Mouse (Mus musculus): ENCODE measurements around the gene Aloxe3. TPM values are rescaled to one million over a fixed set of nuclear protein-coding genes. Genes with fewer than 3 reads are reported as not detected.

The Aloxe3 gene
- polyA plus RNA-seq, 1 experiment from 2014 or later = 0.74 TPM

DNA sequence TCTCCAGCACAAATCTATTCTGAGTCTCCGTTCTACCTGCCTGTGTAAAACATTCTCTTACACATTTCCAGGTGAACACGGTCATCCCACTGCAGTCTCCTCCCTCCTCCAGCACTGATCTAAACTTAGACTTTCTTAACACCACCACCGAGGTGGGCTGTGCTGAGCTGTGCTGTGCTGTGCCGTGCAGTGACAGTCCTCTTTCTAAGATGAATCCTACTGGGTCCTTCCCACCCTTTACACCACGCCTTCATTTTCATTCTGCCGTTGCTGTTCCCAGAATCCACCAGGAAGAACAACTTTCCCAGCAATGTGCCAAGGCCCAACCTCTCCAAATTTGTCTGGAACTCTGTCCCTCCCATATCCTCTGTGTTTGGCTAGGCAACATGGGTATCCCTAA, 39.3 kb upstream of the Aloxe3 start:
- ATAC-seq (ENCODE audit: low FRiP score) = no peak
- Histone ChIP-seq H3K9me3 (ENCODE audit: control insufficient read depth, low read length) (no peaks in the 10 kb centered on the region), H3K27ac (ENCODE audit: low read depth, low read length) (no peak overlapping the region), H3K9ac (ENCODE audit: low read length) (no peak overlapping the region), H3K4me3 (ENCODE audit: low read depth, low read length) (no peak overlapping the region), H3K4me1 (ENCODE audit: control insufficient read depth, insufficient read depth, low read length) (peaks cover 13% of the 10 kb centered on the region), H3K4me2 (no peak overlapping the region), H3K36me3 (ENCODE audit: control insufficient read depth, insufficient read depth, low read length) (no peaks in the 10 kb centered on the region; the same call in 1 of the 2 replicates), H3K27me3 (ENCODE audit: control insufficient read depth, insufficient read depth, low read length) (no peaks in the 10 kb centered on the region)
- no peak for DNase-seq (ENCODE audit: low spot score, missing footprints)
- WGBS = 69% methylated on average over 6 of the region's 6 CpGs

DNA sequence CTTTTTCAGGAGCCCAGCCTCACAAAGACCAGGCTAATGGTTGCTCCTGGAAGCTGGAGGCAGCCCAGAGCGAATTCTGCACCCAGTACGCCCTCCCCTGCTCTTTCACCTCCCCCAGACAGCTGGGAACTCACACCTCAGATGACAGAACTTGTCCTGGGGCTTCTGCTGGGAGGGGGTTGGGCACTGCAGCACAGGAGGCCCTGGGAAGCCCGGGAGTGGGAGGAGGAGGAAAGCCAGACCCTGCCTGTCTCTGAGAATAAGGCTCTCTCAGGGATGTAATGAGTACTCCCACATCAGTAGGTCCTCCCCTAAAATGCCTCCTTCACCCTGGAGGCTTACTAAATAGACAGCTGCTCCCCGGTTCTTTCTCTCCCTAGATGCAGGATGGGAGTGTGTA, 38.6 kb upstream of the Aloxe3 start:
- 42% methylated on average over 4 of the region's 4 CpGs for WGBS
- no peak overlapping the region for H3K27ac ChIP-seq (ENCODE audit: low read depth, low read length)
- H3K4me2 ChIP-seq = no peak overlapping the region
- no peaks in the 10 kb centered on the region for H3K9me3 ChIP-seq (ENCODE audit: control insufficient read depth, low read length)
- H3K9ac ChIP-seq (ENCODE audit: low read length) = no peak overlapping the region
- no peaks in the 10 kb centered on the region for H3K27me3 ChIP-seq (ENCODE audit: control insufficient read depth, insufficient read depth, low read length)
- no peaks in the 10 kb centered on the region; the same call in 1 of the 2 replicates for H3K36me3 ChIP-seq (ENCODE audit: control insufficient read depth, insufficient read depth, low read length)
- ATAC-seq (ENCODE audit: low FRiP score) = no peak
- H3K4me1 ChIP-seq (ENCODE audit: control insufficient read depth, insufficient read depth, low read length) = peaks cover 13% of the 10 kb centered on the region
- DNase-seq (ENCODE audit: low spot score, missing footprints) = no peak
- no peak overlapping the region for H3K4me3 ChIP-seq (ENCODE audit: low read depth, low read length)

DNA sequence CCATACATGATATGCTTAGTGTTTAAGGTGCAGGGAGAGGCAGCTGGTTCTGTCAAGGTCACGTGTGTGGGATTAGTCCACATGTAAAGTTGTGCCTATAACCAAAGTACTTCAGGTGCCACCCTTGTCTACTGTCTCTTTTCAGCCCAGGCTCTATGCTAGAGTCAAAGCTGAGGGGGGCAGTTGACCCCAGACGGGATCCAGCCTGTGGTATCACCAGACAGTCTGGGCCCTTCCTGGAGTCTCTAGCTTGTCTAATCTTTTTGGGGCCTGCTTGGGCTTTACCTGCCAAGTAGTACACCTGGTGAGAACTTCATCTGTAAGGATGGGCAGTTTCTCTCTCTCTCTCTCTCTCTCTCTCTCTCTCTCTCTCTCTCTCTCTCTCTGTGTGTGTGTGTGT, 38.1 kb upstream of the Aloxe3 start:
- Histone ChIP-seq H3K36me3 (ENCODE audit: control insufficient read depth, insufficient read depth, low read length) (no peaks in the 10 kb centered on the region; the same call in 1 of the 2 replicates), H3K27ac (ENCODE audit: low read depth, low read length) (no peak overlapping the region), H3K9ac (ENCODE audit: low read length) (0 out of 2 replicates have a peak overlapping the region, but pooled peaks have one; percentile 93), H3K27me3 (ENCODE audit: control insufficient read depth, insufficient read depth, low read length) (no peaks in the 10 kb centered on the region), H3K4me3 (ENCODE audit: low read depth, low read length) (no peak overlapping the region), H3K9me3 (ENCODE audit: control insufficient read depth, low read length) (no peaks in the 10 kb centered on the region), H3K4me2 (no peak overlapping the region), H3K4me1 (ENCODE audit: control insufficient read depth, insufficient read depth, low read length) (peaks cover 13% of the 10 kb centered on the region)
- WGBS = 61% methylated on average over 2 of the region's 2 CpGs
- DNase-seq (ENCODE audit: low spot score, missing footprints) (no peak), ATAC-seq (ENCODE audit: low FRiP score) (no peak)

DNA sequence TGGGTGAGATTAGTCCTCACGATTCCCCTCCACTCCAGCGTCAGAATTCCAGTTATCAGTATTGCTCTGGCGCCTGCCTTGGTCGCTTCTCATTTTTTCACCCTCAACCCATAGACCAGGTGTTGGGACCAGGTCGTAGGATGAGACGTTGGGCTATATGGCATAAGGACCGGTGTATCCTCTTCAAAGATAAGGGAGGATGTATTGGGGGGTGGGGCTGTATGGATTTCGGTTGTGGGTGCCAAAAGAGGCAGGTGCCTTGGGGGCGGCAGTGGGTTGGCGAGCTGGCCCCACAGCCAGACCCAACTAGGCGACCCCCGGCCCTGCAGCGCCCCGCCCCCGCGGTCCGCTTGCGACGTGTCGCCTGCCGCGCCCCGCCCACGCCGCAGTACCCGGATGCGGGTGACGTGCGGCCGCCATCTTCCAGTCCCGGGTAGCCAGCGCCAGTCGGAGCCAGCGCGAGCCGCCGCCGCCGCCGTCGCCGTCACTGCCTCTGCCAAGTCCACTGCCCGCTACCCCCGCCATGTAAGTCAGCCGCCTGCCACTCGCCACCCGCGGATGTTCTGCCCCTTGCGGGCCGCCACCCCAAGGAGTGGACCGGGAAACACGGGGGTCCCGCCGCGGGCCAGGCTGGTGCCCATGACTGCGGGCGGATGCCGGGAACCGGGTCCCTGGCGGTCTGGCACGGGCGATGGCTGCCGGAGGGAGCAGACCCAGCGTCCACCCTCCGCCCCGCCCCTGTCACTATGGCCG, 37.4 kb upstream of the Aloxe3 start, which contains the start of gene Vamp2:
TSS of gene Vamp2 (plus strand) at position 388 of the 753 bp plus-strand sequence.
- Histone ChIP-seq H3K9me3 (ENCODE audit: control insufficient read depth, low read length) (no peaks in the 10 kb centered on the region), H3K36me3 (ENCODE audit: control insufficient read depth, insufficient read depth, low read length) (no peaks in the 10 kb centered on the region; the same call in 1 of the 2 replicates), H3K27me3 (ENCODE audit: control insufficient read depth, insufficient read depth, low read length) (no peaks in the 10 kb centered on the region), H3K9ac (ENCODE audit: low read length) (peak within 1 kb of the TSS; percentile 93), H3K4me2 (peak within 1 kb of the TSS; percentile 91), H3K4me1 (ENCODE audit: control insufficient read depth, insufficient read depth, low read length) (peaks cover 13% of the 10 kb centered on the region), H3K27ac (ENCODE audit: low read depth, low read length) (peak within 1 kb of the TSS; percentile 75), H3K4me3 (ENCODE audit: low read depth, low read length) (peak within 1 kb of the TSS; percentile 98)
- WGBS = under 1% methylated on average over 66 of the region's 67 CpGs
- peak; percentile 100 for DNase-seq (ENCODE audit: low spot score, missing footprints)
- ATAC-seq (ENCODE audit: low FRiP score) = peak; percentile 86

DNA sequence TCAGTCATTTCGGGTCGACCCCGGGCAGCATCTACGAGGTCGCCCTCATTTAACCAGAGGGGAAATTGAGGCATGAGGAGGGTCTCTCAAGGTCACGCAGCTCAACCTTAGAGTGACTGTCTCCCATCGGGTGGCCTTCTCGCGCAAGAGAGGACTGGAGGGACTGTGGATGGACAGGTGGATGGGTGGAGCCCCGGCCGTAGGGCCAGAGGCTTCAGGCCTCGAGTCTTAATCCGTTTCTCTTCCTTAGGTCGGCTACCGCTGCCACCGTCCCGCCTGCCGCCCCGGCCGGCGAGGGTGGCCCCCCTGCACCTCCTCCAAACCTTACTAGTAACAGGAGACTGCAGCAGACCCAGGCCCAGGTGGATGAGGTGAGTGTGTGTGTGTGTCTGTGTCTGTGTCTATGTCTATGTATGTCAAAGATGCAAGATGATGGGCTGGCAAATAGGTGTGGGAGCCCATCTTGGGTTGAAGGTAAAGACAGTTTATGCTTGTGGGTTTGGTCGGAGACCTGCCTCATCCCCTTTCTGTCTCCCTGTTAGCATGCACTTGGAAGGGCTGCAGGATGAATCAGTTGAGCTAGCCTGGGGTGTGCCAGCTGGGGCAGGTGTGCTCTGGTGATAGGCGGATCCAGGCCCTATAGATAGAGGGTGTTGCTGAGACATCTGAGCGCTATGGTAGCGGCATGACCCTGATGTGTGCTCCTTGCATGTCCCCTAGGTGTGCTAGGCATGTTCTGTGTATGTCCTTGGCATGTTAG, 36.7 kb upstream of the Aloxe3 start:
- Histone ChIP-seq H3K9me3 (ENCODE audit: control insufficient read depth, low read length) (no peaks in the 10 kb centered on the region), H3K4me3 (ENCODE audit: low read depth, low read length) (peak overlapping the region; percentile 98), H3K36me3 (ENCODE audit: control insufficient read depth, insufficient read depth, low read length) (no peaks in the 10 kb centered on the region; the same call in 1 of the 2 replicates), H3K9ac (ENCODE audit: low read length) (peak overlapping the region; percentile 93), H3K4me2 (peak overlapping the region; percentile 91), H3K27ac (ENCODE audit: low read depth, low read length) (peak overlapping the region; percentile 75), H3K27me3 (ENCODE audit: control insufficient read depth, insufficient read depth, low read length) (no peaks in the 10 kb centered on the region), H3K4me1 (ENCODE audit: control insufficient read depth, insufficient read depth, low read length) (peaks cover 13% of the 10 kb centered on the region)
- 12% methylated on average over 25 of the region's 25 CpGs for WGBS
- DNase-seq (ENCODE audit: low spot score, missing footprints) (peak; percentile 90), ATAC-seq (ENCODE audit: low FRiP score) (no peak)

DNA sequence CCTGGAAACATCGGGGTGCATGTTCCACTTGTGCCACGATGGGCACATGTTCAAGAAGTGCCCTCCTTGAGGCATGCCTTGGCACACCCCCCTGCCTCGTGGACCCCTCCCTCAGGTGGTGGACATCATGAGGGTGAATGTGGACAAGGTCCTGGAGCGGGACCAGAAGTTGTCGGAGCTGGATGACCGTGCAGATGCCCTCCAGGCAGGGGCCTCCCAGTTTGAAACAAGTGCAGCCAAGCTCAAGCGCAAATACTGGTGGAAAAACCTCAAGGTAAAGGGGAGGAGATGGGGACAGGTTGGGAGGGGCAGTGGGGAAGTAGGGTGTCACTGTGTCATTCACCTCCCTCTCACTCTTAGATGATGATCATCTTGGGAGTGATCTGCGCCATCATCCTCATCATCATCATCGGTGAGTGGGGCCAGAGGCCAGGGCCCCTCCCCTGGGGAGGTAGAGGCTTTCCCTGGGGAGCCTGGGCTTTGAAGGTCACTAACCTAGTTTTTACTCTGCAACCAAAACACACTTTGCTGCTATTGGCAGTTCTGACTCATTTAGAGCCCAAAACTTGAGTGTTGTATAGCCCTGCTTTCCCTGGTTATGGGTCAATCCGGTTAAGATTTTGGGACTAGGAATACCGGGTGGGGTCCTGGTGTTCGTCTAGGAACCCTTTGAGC, 35.9 kb upstream of the Aloxe3 start:
- Histone ChIP-seq H3K27me3 (ENCODE audit: control insufficient read depth, insufficient read depth, low read length) (no peaks in the 10 kb centered on the region), H3K4me3 (ENCODE audit: low read depth, low read length) (peak overlapping the region; percentile 98), H3K4me1 (ENCODE audit: control insufficient read depth, insufficient read depth, low read length) (peaks cover 15% of the 10 kb centered on the region), H3K9ac (ENCODE audit: low read length) (peak overlapping the region; percentile 93), H3K4me2 (peak overlapping the region; percentile 91), H3K9me3 (ENCODE audit: control insufficient read depth, low read length) (no peaks in the 10 kb centered on the region), H3K27ac (ENCODE audit: low read depth, low read length) (no peak overlapping the region), H3K36me3 (ENCODE audit: control insufficient read depth, insufficient read depth, low read length) (no peaks in the 10 kb centered on the region; the same call in 1 of the 2 replicates)
- ATAC-seq (ENCODE audit: low FRiP score) = no peak
- DNase-seq (ENCODE audit: low spot score, missing footprints) = no peak
- WGBS = 90% methylated on average over 12 of the region's 12 CpGs

DNA sequence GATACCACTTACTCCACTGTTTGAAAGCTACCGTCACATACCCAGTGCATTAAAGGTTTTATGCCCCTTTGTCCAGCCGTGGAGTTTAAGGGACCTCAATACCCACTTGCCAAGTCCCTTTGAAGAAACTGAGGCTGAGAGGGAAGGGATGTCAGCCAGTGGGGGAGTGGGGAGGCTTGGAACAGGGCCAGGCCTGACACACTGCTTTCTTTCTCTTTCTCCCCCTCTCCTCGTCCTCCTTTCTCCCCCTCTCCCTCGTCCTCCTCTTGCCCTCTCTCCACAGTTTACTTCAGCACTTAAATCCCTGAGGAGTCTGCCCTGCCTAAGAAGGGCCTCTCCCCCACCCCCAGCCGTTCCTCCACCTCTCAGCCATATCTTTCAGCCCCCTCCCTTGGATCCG, 35.3 kb upstream of the Aloxe3 start:
- peak; percentile 81 for DNase-seq (ENCODE audit: low spot score, missing footprints)
- no peak overlapping the region; the same call in 1 of the 2 replicates for H3K9ac ChIP-seq (ENCODE audit: low read length)
- WGBS = 72% methylated on average over 6 of the region's 6 CpGs
- H3K4me1 ChIP-seq (ENCODE audit: control insufficient read depth, insufficient read depth, low read length) = peaks cover 16% of the 10 kb centered on the region
- H3K4me3 ChIP-seq (ENCODE audit: low read depth, low read length) = no peak overlapping the region
- H3K36me3 ChIP-seq (ENCODE audit: control insufficient read depth, insufficient read depth, low read length) = no peaks in the 10 kb centered on the region; the same call in 1 of the 2 replicates
- no peak overlapping the region for H3K4me2 ChIP-seq
- ATAC-seq (ENCODE audit: low FRiP score) = no peak
- H3K27ac ChIP-seq (ENCODE audit: low read depth, low read length) = no peak overlapping the region; the same call in 1 of the 2 replicates
- H3K9me3 ChIP-seq (ENCODE audit: control insufficient read depth, low read length) = no peaks in the 10 kb centered on the region
- no peaks in the 10 kb centered on the region for H3K27me3 ChIP-seq (ENCODE audit: control insufficient read depth, insufficient read depth, low read length)

DNA sequence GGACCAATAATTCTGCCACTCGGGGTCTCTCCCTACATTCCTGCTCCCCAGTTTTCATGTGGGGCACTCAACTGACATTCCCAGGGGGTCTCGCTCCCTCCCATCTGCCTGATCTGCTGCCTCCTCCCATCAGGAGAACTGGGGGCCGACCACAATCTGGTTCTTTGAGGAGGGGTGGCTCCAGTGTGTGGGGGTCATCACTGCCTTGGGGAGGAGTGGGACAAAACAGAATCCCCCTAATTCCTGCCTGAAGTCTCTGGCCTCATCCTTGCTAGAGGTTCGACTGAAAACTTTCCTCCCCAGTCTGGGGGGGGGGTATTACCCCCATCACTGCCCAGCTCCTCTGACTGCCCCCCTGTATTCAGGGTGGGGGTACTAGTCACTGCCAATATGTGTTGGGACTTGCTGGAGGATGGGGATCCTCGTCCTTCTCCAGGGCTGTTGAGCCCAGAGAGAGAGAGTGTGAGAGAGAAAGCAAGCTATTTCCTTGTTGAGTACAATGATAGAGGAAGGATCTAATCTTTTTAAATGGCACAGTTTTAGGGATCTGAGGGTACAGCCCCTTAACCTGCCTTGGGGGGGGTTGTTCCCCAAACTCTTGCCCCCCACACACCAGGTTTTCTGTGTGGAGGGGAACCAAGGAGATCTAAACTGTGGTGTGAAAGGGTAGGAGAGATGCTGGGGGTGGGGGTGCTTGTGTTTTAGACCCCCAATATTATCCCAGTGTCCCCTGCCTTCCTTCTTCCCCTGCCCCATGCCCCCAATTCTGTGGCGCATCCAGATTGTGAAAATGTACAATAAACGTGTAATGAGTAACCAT, 33.9 kb upstream of the Aloxe3 start:
- no peak for ATAC-seq (ENCODE audit: low FRiP score)
- Histone ChIP-seq H3K9ac (ENCODE audit: low read length) (no peak overlapping the region), H3K36me3 (ENCODE audit: control insufficient read depth, insufficient read depth, low read length) (no peaks in the 10 kb centered on the region; the same call in 1 of the 2 replicates), H3K27ac (ENCODE audit: low read depth, low read length) (no peak overlapping the region), H3K27me3 (ENCODE audit: control insufficient read depth, insufficient read depth, low read length) (0 out of 2 replicates have a peak, but pooled peaks cover 2% of the 10 kb centered on the region), H3K4me1 (ENCODE audit: control insufficient read depth, insufficient read depth, low read length) (peaks cover 29% of the 10 kb centered on the region), H3K4me2 (no peak overlapping the region), H3K9me3 (ENCODE audit: control insufficient read depth, low read length) (no peaks in the 10 kb centered on the region), H3K4me3 (ENCODE audit: low read depth, low read length) (no peak overlapping the region)
- no peak for DNase-seq (ENCODE audit: low spot score, missing footprints)
- 62% methylated on average over 7 of the region's 7 CpGs for WGBS
